Mouse (Mus musculus) megakaryocyte progenitor cell, adult 5-6 weeks (primary cell): ENCODE results near the gene Mctp1. TPM values are rescaled to one million over a fixed set of nuclear protein-coding genes. Genes with fewer than 3 reads are reported as not detected.

Experiments used
- ATAC-seq: replicated peaks from 2 replicates; pipeline ENCODE4 v1.8.0; 2016; ENCODE audit warnings: mild to moderate bottlenecking, moderate TSS enrichment, inconsistent platforms; ENCODE audit not compliant: poor library complexity
- total RNA-seq, 2 experiments: library from RNA; stranded (forward) in 1 of 2; stranded (reverse) in 1 of 2; fragments of 157-497, 149-512 nt in 1 of 2; fragments of 200-1000 nt in 1 of 2; gene quantifications; 2 replicates each; pipeline versions ENCODE4 v1.2.3 to v1.2.4; 2015 to 2017

The Mctp1 gene
- total RNA-seq, 2 experiments from 2014 or later, result 68.6 to 71.7 TPM

DNA sequence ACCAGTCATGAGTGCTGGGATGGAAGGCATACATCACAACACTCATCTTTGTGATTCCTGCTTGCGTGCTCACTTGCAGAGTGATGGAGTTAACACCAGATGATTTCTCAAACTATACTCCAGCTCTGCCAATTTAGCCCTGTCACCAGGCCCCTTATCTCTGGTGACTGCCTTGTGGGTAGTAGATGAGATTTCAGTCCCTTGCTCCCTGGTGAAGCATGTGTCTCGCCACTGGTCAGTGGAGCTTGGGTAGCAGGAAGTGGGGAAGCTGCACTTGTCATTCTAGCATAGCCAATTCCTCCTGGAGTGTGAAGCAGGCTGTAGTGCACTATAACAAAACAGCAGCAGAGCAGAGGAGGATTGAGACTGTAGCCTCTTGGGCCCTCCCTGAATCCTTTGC is 208.6 kb downstream of the Mctp1 start:
- ATAC-seq, result peak; percentile 18

DNA sequence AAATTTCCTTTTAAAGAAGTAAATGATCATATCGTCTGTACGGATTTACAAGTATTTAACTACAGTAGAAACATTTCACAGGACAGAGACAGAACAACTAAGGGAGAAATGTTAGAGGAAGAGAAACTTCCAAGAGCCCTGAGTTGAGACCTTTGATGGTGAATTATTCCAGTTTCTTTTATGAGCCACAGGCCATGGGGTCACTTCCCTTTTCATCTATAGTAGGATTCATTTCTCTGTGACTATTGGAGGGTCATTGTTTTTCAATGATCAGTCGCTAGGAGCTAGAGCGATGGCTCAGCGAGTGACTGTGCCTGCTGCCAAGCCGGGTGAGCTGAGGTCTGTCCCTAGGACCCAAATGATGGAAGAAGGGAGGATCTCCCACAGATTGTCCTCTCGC is 212.7 kb downstream of the Mctp1 start:
- ATAC-seq, result peak; percentile 76

DNA sequence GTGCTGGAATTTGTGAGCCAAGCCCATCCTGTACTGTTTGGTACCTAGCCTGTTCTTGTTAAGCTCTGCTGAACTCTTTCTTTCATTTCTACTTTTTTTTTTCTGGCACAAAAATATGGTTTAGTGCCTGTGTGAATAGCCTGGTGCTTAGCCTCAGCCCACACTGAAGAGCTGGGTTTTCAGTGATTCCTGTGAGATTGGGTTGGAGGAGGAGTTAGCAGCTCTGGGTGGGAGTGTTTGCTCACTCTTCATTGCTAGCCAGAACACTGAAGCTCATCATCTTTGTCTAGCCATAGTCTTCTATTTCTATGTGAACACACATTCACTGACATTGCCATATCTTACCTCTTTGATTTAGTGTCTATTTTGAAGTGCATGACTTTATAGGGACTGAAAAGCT is 225.1 kb downstream of the Mctp1 start:
- no peak for ATAC-seq

DNA sequence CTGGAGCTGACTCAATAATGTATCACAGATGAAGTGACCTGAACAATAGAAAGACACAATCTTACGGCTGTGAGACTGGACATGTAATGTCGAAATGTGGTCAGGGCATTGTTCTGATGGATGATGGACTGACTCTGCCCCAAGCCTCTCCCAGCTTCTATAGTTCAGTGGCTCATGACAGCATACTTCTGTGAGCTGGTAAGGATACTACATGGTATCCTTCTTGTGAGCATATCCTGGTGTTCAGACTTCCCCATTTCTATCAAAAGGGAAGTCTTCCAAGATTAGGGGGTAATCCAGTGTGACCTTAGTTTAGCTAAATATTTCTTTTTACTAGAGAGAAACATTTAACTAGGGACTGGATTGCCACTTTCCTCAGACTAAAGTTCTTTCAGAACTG is 227.2 kb downstream of the Mctp1 start:
- peak; percentile 58 for ATAC-seq

DNA sequence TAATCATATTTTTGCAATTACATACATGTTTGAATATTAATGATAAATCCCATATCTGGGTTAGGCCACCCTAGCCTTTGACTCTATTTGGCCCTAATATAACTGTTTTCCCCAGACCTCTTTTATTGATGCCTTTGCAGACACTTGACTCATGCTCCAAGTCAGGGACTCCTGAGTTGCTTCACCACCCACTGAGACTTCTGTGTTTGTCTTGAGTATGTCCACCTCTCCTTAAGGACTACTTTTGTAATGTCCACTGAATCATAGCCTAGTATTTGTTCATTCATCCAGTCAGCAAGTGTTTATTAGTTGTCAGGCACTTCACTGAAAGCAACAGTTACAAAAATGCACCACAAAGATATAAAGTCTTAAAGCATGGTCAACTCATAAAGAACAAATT is 235.8 kb downstream of the Mctp1 start:
- ATAC-seq, result peak; percentile 42; the same call in 1 of the 2 replicates

DNA sequence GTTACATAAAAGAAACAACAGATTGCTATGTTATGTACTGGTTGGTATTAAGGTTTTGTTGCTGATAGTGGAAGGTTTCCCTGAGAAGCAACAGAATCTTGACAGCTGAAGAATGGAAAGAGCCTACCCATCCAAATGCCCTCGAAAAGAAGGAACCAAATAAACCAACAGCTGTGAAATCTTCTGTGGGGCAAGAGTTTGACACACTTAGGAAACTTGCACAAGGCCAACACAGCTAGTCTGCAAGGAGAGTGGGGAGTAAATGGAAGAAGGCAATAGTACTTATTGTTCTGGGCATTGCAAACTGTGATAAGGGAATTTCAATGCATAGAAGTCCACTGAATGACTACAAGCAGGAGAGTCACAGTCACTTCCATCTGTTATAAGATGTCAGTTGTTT is 236.2 kb downstream of the Mctp1 start:
- peak; percentile 96 for ATAC-seq

DNA sequence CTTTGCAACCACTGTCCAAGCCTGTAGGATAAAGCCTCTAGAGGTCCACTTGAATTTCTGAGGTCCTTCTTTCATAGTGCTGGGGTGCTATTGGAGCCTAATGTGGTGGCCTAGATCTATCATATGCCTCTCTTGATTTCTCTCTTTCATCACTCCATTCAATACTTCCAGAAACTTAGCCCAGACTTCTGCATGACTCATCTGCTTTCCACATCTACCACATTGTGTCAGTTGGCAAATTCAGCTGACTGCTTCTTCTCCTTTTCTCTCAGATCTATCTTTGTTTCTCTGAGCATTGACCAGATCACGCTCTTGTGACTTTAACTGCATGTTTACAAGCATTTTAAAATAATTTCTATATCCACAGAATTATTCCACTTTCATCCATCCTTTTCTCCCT is 249.4 kb downstream of the Mctp1 start:
- ATAC-seq, result peak; percentile 99

DNA sequence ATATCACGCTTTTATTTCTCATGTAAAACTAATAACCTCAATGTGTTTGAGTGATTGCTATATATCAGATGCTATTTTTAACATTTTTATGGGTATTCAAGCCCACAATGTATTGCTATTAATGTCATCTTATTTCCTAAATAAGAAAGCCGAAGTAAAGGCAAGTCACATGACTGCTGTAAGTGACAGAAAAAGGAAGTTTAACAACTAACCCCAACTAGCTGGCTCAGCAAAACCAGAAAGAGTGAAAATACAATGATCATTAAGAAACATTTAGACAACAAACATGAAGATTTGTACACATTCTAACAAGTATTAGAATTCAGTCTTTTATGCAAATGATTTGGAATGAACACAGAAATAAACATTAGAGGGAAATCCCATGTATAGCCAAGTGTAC is 253.9 kb downstream of the Mctp1 start:
- ATAC-seq, result peak; percentile 33; the same call in 1 of the 2 replicates

DNA sequence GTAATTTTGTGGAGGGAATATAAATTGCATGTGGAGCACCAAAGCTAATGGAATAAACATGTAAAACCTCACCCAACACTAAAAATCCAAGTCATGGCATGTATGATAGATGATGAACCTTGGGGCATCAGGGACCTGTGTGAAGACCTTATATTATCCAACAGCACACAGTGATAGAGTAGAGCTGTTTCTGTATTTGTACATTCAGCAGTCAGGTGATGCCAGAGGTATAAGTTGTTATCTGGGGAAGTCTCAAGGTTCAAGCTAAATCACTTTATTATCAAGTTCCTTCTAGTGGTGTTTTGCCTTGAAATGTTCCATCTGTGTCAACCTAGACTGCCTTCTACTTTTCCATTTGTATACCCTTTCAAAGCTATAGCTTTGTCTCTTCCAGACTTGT is 275.2 kb downstream of the Mctp1 start:
- ATAC-seq, result no peak

DNA sequence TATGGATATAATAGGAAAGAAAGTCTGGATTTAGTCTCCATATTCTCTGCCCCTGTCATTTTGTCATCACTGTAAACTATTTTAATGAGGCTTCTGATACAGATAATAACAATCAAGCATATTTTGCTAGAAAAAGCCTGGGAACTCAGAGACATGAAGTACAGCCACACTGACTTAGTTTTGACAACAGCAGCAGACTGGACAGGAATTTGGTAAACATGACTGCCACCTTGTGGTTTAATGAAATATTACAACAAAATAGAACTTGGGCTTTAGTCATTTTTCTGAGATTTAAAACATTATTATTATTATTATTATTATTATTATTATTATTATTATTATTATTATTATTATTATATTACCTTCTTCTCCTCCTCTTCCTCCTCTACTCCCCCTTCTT is 297.0 kb downstream of the Mctp1 start:
- ATAC-seq, result peak; percentile 91

DNA sequence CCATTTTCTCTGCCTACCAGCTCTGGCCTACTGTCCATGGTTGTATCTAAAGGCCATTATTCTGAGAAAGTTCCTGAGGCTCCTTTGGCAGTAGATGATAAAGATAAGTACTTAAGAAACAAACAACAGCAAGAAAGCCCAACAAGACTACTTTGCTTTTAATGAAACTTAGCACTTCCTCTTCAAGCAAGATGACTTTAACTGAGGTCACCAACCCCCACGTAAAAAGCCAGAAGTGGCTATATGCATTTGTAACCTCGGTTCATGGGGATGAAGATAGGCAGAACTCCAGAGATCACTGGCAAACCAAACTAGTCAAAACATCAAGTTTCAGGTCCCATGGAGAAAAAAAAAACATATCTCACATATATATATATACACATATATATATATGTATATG is 305.0 kb downstream of the Mctp1 start:
- peak; percentile 44; the same call in 1 of the 2 replicates for ATAC-seq

DNA sequence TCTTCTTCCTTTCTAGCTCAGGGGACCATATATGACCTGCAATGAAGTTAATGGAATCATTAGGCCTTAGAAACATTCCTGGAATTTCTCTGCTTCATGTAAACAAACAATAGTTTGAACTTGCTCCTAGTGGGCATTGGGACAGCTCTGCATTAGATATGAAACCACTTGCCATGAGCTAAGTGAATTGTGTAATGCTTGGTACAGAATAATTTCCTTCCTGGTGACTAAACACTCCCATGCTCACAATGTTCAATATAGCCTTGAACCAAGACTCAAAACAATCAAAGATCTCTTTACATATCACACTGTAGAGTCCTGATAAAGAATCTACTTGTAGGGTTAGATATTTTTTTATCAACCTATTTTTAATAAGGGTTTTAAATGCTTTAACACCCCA is 305.8 kb downstream of the Mctp1 start:
- ATAC-seq, result peak; percentile 58

DNA sequence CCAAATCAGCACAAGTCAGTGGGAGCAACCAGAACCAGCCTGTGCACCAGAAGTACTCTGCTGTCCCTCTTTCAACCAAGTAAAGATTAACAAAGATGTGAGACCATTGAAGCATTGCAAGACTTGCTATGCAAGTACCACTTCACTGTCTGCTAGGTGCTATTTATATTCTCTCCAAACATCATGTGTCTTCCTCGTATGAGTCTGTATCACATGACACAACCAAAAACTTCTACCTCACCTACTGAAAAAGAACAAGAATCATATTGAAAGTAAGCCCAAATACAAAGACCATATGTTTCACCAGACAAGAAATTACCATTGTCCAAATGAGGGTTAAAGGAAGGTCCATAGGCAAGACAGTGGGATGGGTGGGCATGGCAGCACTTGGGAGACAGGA is 306.4 kb downstream of the Mctp1 start:
- no peak for ATAC-seq

DNA sequence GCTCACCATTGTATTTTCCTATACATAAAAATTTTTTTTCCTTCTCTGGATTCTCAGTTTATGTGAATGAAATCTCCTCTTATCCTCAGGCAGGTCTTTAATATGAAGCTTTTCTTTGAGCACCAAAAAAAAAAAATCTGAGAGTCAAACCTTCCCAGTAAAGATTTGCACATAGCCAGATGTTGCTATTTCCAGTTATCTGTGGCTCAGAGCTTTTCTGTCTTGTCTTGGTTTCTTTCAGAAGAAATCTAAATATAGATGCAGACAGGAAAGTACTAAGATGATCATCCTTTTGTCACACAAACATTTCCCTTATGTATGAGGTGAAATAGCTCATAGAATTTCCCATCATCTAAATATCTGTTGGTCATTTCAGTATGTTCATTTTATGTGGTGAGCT is 349.7 kb downstream of the Mctp1 start:
- no peak for ATAC-seq

DNA sequence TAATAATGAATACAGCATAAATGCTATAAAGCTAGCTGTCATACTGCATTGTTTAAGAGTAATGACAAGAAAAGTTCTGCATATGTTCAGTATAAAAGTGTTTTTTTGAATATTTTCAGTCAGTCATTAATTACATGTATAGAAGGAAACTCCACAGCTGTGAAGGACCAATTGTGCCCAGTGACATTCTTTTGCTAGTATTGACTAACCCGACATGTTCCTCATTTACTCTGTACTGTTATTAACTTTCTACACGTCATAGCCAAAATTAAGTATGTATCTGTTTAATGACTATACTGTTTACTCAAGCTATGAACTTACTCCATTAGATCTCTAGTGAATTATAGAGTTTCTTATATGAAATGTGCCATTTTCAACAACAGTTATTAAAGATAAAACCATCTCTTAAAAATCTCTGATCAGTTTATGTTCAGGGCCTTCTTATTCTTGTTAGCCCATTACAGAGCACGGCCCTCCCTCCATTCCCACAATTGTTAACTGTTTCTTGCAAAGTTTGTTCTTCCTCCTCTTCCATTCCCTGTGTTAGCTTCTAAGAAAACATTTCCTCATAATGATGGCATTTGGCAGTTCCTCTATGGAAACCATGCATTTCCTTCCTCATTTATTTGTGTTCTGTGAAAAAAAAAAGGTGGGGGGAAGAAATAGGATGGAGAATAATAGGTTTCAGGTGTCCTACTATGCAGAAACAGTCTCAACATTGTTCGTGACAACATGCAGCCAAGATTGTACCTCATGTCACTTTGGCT is 366.5 kb downstream of the Mctp1 start:
- ATAC-seq, result peak; percentile 88

DNA sequence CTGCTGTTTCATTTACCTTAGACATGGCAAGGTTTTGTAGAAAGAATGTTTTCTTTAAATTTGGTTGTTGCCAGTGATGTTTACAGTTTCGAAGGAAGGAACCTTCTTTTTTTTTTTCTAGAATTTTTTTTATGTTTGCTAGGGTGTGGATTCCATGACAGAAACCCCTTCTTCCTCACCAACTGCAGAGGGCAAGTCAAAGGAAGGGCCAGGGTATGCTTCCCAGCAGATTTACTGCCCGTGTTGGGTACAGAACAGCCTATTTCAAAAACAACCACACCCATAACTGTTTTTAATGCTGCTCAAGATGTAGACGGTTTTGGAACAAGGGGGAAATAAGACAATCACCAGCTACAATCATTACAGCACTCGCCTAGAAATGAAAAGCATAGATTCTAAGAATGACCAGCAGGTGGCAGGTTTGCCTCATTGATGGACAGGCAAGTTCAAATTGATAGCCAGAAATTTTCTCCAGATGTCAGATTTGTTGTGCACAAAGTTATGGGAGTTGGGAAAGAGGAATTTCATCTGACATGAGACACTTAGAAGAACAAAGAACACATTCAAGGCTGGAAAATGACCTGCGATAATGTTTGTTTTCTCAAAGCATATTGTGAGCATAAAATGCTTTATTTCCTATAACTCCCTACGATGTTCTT is 375.6 kb downstream of the Mctp1 start:
- peak; percentile 86 for ATAC-seq

DNA sequence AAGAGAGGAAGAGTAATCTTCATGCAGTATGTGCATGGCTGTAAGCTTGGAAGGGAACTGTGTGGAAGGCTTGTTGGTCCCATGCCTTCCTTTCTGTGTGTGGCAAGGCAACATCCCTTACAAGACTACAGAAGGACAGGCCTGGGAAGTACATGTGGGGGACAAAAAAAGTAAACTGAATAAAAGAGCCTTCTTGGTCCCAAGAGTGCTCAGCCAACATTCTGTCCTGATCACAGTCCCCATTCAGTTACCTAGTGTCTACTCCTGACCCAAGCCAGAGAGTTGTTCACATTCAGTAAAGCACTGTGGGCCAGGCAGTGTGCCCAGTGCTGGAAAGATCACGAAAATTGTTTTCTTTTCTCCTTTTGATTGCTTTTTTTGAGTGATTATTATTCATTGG is 415.3 kb downstream of the Mctp1 start:
- ATAC-seq, result no peak

DNA sequence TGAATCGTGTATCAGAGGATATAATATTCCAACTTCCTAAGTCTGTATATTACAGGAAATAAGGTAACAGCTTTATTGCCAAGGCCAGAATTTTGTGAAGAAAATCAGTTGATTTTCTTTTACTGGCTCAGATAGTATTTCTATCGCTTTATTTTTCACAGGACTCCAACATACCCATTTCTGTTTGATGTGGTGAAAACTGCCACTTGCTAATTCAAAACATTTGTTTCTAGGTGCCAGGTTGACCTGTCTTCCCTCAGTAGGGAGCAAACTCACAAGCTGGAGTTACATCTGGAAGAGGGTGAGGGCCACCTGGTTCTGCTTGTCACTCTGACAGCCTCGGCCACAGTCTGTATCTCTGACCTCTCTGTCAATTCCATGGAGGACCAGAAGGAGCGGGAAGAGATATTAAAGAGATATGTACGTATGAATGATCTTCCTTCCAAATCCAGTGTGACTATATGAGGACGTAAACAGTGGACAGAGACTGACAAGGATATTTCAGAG is 416.8 kb downstream of the Mctp1 start:
- no peak for ATAC-seq

DNA sequence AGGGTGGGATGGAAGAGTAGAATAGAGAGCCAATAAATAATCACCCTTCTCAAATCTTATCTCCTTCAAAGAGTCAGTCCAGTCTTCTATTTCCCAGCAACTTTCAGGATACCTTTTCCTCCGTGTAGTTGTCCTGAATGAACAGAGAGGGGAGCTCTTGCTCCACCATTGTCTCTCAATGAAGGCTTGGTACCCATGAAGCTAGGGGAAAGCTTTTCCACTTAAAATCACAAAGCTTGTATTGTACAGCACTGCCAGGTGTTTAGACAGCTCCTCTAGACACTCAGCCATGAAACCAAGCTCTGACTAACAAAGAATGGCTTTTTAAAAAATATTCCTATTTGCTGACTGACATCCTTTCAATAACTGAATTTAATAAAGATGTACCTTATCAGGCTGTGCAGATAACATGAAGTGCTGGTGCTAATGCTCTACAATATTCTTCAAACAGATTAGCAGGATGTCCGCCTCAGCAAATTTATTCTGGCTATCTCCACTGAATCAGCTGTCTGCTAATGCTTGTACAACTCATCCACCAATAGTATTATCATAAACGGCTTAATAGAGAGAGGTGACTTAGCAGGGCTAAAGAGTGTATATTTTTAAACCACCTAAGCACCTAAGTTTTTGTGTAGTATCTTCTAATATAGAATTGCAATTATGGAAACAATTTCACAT is 417.9 kb downstream of the Mctp1 start:
- 0 out of 2 replicates have a peak, but pooled peaks have one; percentile 31 for ATAC-seq

DNA sequence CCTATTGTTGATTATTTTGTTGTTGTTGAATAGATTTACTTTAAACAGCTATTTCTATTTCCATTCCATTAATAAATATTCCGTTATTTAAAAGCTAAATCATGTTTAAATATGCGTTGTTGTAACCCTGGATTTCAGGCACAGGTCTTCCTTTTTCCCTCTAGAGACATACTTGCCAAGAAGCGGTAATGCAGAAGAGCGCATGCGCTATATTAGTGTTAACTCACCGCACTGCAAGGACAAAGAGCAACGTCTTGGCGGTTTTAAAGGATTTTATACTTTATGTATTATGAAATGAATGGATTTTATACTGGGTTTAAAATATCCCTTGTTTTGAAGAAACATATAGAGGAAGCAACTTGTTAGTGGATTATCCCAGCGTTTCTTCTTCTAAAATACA is 418.6 kb downstream of the Mctp1 start:
- ATAC-seq, result no peak

DNA sequence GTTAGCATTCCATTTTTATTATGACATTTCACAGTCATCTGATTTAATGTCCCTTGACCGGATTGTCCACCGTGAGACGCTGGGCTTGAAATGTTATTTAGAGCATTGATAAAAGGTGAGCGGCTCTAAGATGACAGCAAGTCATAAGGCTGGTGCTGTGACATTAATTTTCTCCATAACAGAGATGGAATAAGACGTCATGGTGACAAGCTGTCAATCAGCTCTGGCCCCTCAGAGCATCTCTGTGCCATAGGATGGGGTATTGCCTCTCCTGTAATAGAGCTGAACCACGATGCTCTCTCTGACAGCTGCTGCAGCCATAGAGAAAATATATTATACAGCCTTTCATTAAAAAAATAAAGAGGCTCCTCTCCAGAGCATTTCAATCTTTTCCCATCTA is 419.5 kb downstream of the Mctp1 start:
- no peak for ATAC-seq

DNA sequence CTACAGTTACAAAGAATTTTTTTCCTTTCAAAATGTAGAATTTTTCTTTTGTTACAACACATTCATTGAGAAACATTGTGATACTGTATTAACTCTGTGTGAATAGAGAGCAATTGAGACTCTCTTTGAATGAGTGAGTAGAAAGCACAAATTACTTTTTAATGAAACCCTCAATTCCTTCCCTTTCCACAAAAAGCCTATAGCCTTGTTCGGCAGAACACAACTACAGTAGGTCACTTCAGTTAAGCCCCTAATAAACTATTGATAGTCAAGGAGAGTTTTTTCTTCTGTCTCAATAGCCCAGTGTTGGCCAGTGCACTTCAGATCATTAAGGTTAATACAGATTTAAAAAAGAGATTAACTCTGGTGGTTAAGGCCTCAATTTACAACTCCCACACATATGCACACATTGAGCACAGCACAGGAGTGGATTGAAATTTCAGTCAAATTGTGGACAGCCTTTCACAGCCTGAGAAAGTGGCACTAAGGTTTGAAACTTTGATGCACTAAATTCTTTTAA is 424.6 kb downstream of the Mctp1 start:
- ATAC-seq, result no peak
